Mouse (Mus musculus): ENCODE measurements at regions not wholly inside any gene's neighbourhood (a gene's known extent, or its start where the extent isn't known, plus 50 kb on each side); places are given as distances from the start of the nearest gene placed in this dataset.

GRCm38 (mm10) chr13:57365096-57365495, 469.3 kb upstream of the Trpc7 start:
- ATAC-seq = no peak

DNA sequence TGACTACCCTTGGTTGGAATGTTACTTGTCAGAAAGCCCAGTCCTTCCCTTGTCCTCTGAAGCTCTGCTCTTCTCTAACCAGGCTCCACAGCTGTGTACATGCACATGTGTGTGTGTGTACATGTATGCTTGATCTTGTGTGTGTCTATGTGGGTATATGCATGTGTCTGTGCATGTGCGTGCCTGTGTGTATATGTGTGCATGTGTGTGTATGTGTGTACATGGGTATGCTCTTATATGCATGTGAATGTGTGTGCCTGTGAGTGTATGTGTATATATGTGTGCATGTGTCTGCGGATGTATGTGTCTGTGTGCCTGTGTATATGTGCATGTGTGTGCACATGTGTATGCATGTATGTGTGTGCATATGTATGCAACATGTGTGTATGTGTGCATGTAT, 468.6 kb upstream of the Trpc7 start:
- ATAC-seq = no peak

DNA sequence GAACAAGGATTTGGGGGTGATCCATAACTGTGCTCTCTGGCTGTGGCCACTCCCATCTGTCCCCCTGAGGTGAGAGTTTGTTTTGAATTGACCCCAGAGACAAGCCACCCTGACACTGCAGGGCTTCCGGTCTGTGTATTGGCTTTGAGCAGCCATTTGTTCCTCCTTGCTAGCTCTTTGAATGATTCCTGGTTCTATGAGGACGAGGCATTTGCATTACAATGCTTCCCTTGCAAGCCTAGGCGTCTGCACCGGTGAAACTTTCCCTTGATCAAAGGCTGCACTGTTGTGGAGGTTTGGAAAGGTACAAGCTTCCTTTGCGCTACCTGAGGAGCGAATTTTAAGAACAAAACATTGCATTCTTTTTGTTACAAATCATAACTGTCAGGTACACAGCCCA, 466.8 kb upstream of the Trpc7 start:
- ATAC-seq = no peak

DNA sequence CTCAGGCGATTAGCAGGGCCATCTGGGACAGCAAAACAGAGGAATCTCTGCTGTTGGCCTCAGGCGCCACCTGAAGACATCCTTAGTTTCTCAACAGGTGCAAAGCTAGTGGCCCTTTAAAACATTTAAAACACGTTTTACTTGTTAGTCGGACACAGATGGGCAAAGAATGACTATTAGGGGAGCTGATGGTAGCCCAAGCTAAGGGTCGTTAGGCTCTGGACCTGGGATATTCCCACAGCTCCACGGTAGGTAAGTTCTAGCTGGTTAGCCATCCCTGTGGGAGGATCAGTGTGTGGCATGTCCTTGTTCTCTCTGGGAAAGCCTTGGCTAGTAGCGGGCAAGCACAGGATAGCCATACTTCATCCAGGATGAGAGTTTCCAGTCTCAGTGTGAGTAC, 465.5 kb upstream of the Trpc7 start:
- ATAC-seq = no peak

DNA sequence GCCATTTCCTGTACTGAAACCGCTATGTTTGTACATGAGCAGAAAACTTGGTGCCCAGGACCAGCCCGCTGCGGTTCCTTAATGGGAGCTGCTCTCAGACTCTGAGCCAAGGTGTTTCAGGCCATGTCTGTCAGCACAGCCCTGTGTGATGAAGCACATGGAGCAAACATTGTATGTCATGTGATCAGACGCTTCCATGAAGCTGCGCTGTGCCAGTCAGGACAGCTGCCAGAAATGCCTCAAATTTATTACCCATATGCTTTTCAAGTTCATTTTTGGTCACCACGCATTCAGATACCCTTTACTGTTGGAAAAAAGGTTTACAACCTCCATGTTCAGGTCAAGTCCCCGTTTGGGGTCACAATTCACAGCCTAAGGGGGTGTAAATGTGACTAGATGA, 458.8 kb upstream of the Trpc7 start:
- no peak for ATAC-seq

DNA sequence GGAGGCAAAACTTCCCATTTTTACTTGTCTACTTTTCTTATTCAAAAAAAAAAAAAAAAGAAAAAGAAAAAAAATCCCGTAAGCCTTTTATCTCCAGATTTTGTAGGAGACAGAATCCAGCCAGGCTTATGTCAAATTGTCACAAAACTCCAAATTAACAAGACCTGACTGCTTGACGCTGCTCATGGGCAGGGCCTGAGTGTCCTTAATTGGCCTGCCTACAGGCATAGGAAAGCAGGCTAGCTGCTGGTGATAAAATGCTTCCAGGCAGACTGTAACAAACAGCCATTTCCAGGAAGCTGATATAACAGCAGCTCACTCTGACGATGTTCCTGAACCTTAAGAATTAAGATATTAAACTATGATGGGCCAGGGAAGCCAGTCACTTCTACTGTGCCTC, 458.2 kb upstream of the Trpc7 start:
- no peak for ATAC-seq

DNA sequence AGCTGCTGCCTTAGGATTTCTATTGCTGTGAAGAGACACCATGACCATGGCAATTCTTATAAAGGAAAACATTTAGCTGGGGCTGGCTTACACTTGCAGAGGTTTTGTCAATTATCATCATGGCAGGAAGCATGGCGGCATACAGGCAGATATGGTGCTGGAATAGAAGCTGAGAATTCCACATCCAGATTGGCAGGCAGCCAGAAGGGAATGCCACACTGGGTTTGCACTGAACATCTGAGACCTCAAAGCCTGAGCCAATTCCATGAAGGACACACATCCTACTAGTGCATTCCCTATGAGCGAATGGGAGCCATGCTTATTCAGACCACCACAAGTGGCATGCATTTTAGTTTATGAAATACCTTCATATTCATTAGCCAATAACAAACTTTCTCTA, 455.0 kb upstream of the Trpc7 start:
- ATAC-seq = no peak

DNA sequence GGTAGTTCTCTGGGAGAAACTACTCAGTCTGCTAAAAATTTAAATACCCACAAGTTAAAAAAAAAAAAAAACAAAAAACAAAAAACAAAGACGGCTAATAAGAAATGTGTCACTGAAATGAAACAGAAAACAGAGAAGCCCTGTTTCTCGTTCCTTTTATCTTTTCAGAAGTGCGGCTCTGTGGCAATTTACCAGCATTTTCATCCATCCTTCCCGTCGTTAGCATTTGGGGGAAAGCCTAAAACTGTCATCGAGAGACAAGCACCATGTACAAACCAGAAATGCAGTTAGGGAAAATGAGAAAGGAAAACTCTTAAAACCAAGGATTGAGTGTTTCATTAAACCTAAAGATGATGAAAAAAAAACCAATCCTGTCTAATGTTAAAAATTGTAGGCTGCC, 442.9 kb upstream of the Trpc7 start:
- no peak for ATAC-seq

DNA sequence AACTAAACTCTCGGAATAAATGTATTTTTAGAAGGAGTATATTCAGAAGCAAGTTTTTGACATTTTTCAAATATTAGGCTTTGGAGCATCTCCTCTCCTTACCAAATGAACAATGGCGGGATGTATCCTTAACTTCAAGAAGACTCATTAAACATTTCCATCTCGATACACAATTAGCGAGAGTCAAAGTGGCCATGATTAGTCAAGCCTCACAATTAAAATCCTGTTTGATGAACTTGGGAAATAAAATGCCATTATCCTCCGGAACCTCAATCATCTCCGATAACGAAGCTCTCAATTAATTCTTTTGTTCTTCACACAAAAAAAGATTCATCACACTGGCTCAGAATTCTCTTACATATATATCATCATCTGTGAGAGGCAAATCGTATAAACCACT, 440.8 kb upstream of the Trpc7 start:
- ATAC-seq = no peak

GRCm38 (mm10) chr13:57332976-57333375, 437.2 kb upstream of the Trpc7 start:
- no peak for ATAC-seq

GRCm38 (mm10) chr13:57331868-57332267, 436.1 kb upstream of the Trpc7 start:
- no peak for ATAC-seq

DNA sequence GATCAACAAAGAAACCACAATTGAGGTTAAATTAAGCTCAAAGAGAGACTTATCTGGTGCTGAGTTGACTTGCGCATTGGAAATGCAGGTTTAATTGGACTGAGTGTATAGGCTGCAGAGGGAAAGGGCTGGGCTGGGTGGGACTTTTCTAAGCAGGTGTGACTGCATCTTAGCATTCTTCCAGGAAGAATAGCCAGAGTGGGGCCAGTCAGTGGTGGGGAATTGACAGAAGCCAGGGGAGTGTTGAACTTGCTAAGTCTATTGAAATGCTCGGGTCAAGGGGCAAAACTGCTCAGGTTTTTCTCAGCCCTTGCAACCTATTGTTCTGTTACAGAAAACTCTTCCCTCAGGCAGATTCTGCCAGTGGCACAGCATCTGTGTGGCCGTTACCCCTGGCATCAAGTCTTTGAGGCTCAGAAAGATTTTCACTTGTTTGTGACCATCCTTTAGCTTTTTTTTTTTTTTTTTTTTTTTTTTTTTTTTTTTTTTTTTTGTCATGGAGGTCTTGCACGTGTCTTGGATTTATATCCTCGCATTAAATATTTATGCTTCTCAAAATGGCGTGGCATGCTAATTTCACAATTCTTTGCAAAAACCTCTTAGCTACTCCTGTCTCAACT, 429.6 kb upstream of the Trpc7 start:
- no peak for ATAC-seq

DNA sequence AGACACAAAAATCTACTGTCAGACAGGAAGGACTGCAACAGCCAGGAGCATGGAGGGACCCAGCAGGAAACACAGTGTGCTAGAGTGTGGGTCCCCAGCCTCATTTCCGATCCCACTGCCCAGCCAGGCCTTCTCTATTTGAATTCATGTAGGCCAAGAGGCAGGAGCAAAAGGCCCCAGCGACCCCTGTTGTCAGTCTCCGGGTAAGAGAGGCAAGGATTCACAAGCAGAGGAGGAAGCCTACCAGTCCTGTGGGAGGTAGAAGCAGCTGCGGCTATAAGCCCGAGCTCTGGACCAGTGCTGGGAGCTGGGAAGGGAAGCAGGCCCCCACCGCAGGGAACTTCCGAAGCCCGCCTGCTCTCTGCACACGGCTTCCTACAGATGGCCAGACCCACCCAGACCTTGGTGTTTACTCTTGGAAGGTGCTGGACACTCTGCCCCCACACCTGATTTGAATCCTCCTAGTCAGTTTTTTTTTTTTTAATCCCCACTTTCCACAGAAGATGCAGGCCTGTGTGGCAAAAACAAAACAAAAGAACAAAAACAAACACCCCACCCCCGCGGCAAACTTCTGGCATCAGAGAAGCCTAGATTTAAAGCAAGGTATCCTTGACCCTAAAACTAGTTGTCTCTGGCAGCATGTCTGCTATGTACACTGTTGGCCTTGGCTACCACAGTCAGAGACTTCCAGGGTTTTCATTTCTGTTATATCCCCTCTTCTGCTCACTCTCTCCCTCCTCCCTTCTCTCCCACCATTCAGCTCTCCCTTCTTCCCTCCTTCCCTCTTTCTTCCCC, 420.6 kb upstream of the Trpc7 start:
- ATAC-seq = no peak

GRCm38 (mm10) chr13:57314512-57314911, 418.7 kb upstream of the Trpc7 start:
- no peak for ATAC-seq

GRCm38 (mm10) chr13:57313731-57314130, 417.9 kb upstream of the Trpc7 start:
- ATAC-seq = no peak

- ATAC-seq = no peak
Measured at GRCm38 (mm10) chr13:57311235-57311634, 415.4 kb upstream of the Trpc7 start.

DNA sequence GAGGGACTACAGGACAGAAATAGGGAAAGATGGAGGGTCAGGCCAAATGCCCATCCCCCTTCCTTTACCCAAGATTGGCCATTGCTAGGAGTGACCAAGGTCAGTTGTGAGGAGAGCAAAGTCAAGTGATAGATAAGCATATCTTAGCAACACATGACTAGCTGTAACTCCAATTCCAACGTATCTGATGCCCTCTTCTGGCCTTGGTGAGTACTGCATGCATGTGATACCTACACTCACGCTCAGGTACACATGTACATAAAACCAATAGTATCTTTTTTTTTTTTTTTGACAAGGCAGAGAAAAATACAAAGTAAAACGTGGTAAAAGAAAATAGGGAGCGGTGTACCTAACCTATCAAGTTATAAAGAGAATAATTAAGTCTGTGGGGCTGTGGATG, 413.8 kb upstream of the Trpc7 start:
- ATAC-seq = no peak

GRCm38 (mm10) chr13:57307971-57308903, 412.4 kb upstream of the Trpc7 start:
- no peak for ATAC-seq

GRCm38 (mm10) chr13:57305586-57305985, 409.8 kb upstream of the Trpc7 start:
- no peak for ATAC-seq

GRCm38 (mm10) chr13:57303805-57304204, 408.0 kb upstream of the Trpc7 start:
- ATAC-seq = no peak

DNA sequence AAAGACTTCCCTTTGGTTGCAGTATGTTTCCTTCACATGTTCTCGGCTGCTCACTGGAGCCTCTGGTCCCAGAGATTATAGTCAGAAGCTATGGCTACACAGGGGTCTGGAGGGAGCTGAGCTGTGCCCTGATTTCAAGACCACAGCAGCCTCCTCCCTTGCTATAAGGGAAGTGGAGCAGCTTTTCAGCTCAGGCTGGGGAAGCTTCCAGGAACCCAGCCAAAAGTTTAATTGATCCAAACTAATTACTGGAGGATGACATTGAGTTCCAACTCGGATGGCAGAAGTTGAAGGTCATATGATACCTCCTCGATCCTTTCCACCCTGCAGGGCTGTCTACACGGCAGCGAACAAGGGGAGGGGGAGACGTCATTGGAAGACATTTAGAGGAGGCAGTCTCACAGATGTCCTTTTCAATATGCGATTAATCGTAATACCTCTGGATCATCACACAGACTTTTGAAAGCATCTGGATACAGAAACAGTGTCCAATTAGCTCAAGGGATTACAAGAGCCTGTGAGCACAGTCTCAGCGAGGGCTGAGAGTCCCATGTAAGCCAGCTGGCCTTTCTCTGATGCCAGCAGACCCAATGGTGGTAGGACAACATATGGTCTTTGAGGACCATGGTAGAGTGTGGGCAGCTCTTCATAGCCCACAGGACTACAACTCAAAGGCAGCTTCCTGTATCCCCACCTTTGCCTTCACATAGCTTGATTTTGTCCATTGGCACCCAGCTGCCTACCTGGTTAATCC, 396.1 kb upstream of the Trpc7 start:
- no peak for ATAC-seq

DNA sequence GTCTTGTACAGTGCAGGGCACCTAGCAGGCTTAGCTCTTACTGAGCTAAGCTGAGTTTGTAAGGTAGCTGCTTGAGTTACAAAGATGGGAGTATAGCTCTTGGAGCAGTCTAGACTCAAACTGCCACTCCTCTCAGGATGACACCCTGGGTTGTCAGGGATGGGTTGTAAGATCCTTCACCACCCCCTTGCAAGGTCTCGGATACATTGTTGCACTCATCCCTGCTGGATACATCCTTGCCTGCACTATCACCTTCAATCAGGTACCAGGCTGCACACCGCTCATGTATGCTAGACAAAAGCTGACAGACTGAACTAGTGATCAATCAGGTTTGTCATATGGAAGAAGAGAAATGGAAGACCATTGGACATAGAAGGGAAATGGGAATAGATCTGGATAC, 390.4 kb upstream of the Trpc7 start:
- ATAC-seq = no peak

DNA sequence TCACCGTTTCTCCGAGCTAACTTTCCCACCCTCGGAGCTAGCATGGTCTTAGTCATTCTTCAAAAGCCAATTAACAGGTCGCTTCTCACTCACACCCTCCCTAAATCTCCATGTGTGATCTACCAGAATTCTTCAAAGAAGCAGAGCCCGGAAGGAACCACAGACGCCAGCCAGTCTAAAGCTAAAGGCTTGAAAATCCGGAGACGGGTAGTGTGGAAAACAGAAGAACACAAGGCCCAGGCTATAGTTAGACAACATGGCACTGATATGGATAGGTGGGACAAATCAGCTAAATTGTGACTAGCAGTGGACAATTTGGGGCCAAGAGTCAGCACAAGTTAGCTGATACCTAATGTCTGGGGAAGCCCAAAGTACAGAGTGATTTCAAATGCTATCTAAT, 387.0 kb upstream of the Trpc7 start:
- ATAC-seq = no peak

Data from activated CD4-positive, CD25-positive, alpha-beta regulatory T cell, adult 4 months (primary cell).